Mouse (Mus musculus) ES-Bruce4 (cell line): Measurements from ENCODE around the gene Fbxo8. TPM values are rescaled to one million over a fixed set of nuclear protein-coding genes. Genes with fewer than 3 reads are reported as not detected.

Experiments
- H3K27ac ChIP-seq: 2 replicates; pipeline ENCODE4 v1.5.1; 2012; ENCODE audit warnings: low read length, inconsistent platforms; ENCODE audit not compliant: insufficient read depth
- H3K27me3 ChIP-seq: 2 replicates; pipeline ENCODE4 v1.6.1; 2012; ENCODE audit warnings: mild to moderate bottlenecking, low read length, inconsistent platforms; ENCODE audit not compliant: control insufficient read depth, poor library complexity, insufficient read depth, severe bottlenecking
- H3K36me3 ChIP-seq: 2 replicates; pipeline ENCODE4 v1.6.1; 2012; ENCODE audit warnings: inconsistent platforms, mild to moderate bottlenecking, low read length, moderate library complexity; ENCODE audit not compliant: control insufficient read depth, poor library complexity, insufficient read depth, severe bottlenecking
- H3K4me1 ChIP-seq: one replicate; pipeline ENCODE4 v1.8.1; 2011; ENCODE audit warnings: low read length; ENCODE audit not compliant: control insufficient read depth, insufficient read depth
- H3K4me3 ChIP-seq: 2 replicates; pipeline ENCODE4 v1.5.1; 2011; ENCODE audit warnings: low read depth, mild to moderate bottlenecking, low read length
- H3K9ac ChIP-seq: 2 replicates; pipeline ENCODE4 v1.6.1; 2012; ENCODE audit warnings: low read depth, mild to moderate bottlenecking, inconsistent platforms; ENCODE audit not compliant: poor library complexity, severe bottlenecking
- H3K9me3 ChIP-seq: replicated peaks from 2 replicates; pipeline ENCODE4 v1.6.1; 2012; ENCODE audit warnings: mild to moderate bottlenecking, low read length, inconsistent platforms; ENCODE audit not compliant: control insufficient read depth, poor library complexity, insufficient read depth, severe bottlenecking
- CTCF ChIP-seq: IDR thresholded peaks from one replicate; pipeline ENCODE4 v1.8.1; 2011; ENCODE audit warnings: low read depth, low read length
- EP300 ChIP-seq: IDR thresholded peaks from 2 replicates; pipeline ENCODE4 v1.6.1; 2011; ENCODE audit warnings: low read depth, low read length; ENCODE audit not compliant: insufficient read depth
- POLR2A ChIP-seq: IDR thresholded peaks from one replicate; pipeline ENCODE4 v1.8.1; 2011; ENCODE audit warnings: low read length; ENCODE audit not compliant: insufficient read depth
- polyA plus RNA-seq: library from polyadenylated mRNA; stranded (reverse); fragments of >200 nt; gene quantifications from 2 replicates; pipeline ENCODE4 v1.2.4, GENCODE M21; 2011; ENCODE audit warnings: low read depth; ENCODE audit not compliant: missing spikeins, insufficient read depth, insufficient read length

The Fbxo8 gene
- polyA plus RNA-seq, 1 experiment = 28.7 TPM

- peaks cover 7% of the 10 kb centered on the region for H3K27me3 ChIP-seq
- no peak overlapping the region for H3K4me3 ChIP-seq
- TF ChIP-seq POLR2A = no peak
- TF ChIP-seq EP300 = no peak
- TF ChIP-seq CTCF = no peak
- H3K9ac ChIP-seq = no peak overlapping the region
- H3K9me3 ChIP-seq = no peaks in the 10 kb centered on the region
- no peaks in the 10 kb centered on the region for H3K4me1 ChIP-seq
- H3K36me3 ChIP-seq = no peaks in the 10 kb centered on the region
- no peak overlapping the region for H3K27ac ChIP-seq
These were observed 70.2 kb downstream of the Fbxo8 start for GRCm38 (mm10) chr8:56621093-56621492.

GRCm38 (mm10) chr8:56622470-56623024 is 71.7 kb downstream of the Fbxo8 start:
- no peak for TF ChIP-seq POLR2A
- TF ChIP-seq CTCF = no peak
- no peak for TF ChIP-seq EP300
- Histone ChIP-seq H3K9ac (peak overlapping the region; percentile 18), H3K4me1 (no peaks in the 10 kb centered on the region), H3K4me3 (peak overlapping the region; percentile 55; the same call in 1 of the 2 replicates), H3K27me3 (peaks cover 7% of the 10 kb centered on the region), H3K27ac (no peak overlapping the region), H3K9me3 (no peaks in the 10 kb centered on the region), H3K36me3 (no peaks in the 10 kb centered on the region)

GRCm38 (mm10) chr8:56623346-56623745 is 72.5 kb downstream of the Fbxo8 start:
- H3K27ac ChIP-seq = no peak overlapping the region
- no peak overlapping the region for H3K4me3 ChIP-seq
- no peaks in the 10 kb centered on the region; the same call in 1 of the 2 replicates for H3K9me3 ChIP-seq
- TF ChIP-seq EP300 (no peak), CTCF (no peak), POLR2A (no peak)
- no peak overlapping the region for H3K9ac ChIP-seq
- no peaks in the 10 kb centered on the region for H3K4me1 ChIP-seq
- H3K27me3 ChIP-seq = peaks cover 7% of the 10 kb centered on the region
- H3K36me3 ChIP-seq = no peaks in the 10 kb centered on the region

- TF ChIP-seq EP300 = no peak
- TF ChIP-seq POLR2A = no peak
- Histone ChIP-seq H3K27ac (no peak overlapping the region), H3K4me1 (no peaks in the 10 kb centered on the region), H3K4me3 (no peak overlapping the region), H3K27me3 (no peaks in the 10 kb centered on the region), H3K9me3 (no peaks in the 10 kb centered on the region; the same call in 1 of the 2 replicates), H3K36me3 (no peaks in the 10 kb centered on the region), H3K9ac (no peak overlapping the region)
These were observed 78.3 kb downstream of the Fbxo8 start for GRCm38 (mm10) chr8:56629160-56629559.

GRCm38 (mm10) chr8:56639277-56639676 is 88.4 kb downstream of the Fbxo8 start:
- H3K4me3 ChIP-seq = no peak overlapping the region
- H3K36me3 ChIP-seq = no peaks in the 10 kb centered on the region
- TF ChIP-seq CTCF = no peak
- no peak for TF ChIP-seq POLR2A
- TF ChIP-seq EP300 = no peak
- H3K9me3 ChIP-seq = no peaks in the 10 kb centered on the region
- no peak overlapping the region for H3K27ac ChIP-seq
- H3K4me1 ChIP-seq = no peaks in the 10 kb centered on the region
- H3K9ac ChIP-seq = no peak overlapping the region
- no peaks in the 10 kb centered on the region for H3K27me3 ChIP-seq

Other genes with a start within 250 kb of the Fbxo8 start
- gene Cep44, start within 50 bp of the Fbxo8 start, polyA plus RNA-seq = 65.2 and 74.5 TPM in 2 replicates